Mouse (Mus musculus): ENCODE results near the gene Plekha6.

Gene Plekha6

DNA sequence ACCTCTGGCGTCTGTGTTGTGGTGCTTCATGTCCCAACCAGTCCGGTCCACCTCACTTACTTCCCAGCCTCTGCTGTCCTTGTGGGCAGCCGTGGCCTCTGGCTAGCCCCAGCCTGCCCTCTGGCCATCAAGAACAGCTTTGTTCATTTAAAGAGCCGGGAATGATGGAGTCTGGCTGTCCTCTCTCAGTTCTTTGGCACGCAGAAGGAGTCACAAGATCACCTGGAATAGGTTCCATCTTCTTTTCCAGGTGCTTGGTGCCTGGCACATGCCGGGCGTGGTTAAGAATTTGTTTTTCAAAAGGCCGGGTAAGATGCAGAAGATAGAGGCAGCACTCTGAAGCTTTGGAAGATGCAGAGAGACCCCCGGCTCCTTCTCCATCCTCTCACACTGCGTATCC is 51.7 kb downstream of the Plekha6 start:
- DNase-seq = no peak

DNA sequence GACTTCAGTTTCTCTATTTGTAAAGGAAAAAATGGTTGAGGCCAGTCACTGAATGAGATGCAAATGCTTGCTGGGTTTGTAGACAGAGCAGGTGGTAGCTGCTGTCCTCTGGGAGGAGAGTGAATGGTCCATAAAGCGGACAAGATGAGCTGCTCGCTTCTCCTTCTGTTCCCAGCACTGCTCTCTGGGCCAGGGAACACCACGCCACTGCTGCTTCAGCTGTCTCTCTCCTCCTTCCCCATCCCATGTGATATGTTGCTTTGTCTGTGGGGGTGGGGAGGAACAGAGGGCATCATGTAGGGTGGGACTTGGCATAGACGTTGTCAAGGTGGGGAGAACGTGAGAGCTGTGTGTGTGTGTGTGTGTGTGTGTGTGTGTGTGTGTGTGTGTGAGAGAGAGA is 53.0 kb downstream of the Plekha6 start:
- DNase-seq = no peak

DNA sequence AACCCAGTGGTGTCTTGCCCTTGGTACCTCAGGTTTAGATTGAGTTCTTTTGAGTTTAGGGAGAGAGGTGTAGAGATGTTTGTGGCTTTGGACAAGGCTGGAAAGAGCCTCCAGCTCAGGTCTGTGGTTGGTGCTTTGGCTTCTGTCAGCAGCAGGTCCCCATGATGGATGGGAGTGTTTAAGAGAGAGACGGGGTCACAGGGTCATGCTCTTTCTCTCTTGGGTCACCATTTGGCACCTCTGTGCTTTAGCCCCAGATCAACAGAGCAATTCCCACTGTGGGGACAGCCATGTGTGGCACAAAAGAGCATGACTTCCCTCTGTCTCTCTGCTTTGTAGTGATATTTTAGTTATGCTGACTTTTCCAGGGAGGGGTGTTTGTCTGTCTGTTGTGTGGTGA is 55.1 kb downstream of the Plekha6 start:
- no peak for DNase-seq

DNA sequence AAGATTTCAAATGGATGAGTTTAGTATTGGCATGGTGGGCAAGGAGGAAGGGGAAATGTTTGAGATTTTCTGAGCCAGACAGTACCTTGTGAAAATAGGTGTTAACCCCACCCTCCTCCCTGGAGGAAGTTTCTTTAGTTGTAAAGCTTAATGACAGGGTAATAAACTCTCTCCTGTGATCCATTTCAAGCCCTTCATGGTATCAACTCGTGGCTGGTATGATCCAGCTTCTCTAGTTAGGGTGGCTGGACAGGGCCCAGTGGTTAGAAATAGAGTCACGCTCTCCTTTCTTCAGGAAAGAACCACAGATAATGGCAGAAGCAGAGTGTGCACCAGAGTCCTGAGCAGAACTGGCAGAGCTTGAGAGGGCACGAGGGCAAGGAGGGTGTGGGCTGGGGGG is 57.4 kb downstream of the Plekha6 start:
- DNase-seq = no peak

DNA sequence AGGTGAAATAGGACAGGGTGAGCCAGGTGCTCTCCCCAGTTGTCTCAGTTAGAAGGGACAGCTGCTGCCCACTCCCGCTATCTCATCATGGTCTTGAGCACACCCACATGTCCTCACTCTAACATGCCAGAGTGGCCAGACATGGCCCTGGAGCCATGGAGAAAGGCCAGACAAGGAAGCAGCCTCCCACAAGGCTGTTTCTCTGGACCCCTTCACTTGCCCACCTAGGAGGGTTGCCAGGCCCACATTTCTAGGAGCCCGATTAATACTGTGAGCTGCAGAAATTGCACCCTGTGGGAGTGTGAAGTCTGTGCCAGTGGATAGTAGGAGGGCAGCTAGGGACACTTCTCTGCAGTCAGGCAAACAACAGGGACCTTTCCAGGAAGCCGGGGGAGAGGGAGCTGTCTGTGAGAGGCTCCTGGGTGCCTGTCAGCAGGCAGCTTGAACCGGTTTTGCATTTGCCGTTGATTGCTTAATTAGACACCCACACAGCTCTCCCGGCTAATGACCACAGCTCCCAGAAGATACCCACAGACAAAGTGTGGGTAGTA is 58.5 kb downstream of the Plekha6 start:
- DNase-seq = no peak

DNA sequence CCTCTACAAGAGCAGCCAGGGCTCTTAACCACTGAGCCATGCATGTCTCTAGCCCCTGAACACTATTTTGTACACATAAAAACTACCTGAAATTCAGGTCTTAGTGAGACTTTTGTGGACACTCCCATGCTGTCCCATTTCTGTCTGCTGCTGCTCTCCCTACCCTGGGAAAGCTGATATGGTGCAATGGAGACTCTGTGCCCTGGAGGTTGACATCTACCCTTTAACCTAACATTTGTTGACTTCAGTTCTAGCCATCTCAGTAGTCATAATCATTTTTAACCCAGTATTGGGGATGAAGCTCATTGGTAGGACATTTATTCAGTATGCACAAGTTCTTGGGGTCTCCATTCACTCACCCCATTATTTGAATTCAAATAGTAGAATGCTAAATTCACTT is 60.7 kb downstream of the Plekha6 start:
- DNase-seq = no peak

DNA sequence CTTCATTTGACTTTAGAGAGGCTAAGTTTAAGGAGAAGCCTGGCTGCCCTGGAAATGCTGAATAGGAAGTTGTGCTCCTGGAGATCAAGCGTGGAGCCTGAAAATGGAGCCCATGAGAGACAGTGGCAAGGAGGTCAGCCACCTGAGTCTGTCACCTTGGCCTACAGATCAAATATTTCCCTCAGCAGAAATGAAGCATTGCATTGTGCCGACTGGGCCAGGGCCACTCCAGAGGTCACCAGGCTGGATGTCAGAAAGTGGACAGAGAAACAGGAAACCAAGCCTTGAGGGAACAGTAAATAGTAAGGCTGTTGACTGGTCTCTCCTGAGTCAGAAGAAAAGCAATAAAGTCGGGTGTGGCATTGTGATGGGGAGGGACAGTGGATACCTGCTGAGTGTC is 61.1 kb downstream of the Plekha6 start:
- DNase-seq = no peak

DNA sequence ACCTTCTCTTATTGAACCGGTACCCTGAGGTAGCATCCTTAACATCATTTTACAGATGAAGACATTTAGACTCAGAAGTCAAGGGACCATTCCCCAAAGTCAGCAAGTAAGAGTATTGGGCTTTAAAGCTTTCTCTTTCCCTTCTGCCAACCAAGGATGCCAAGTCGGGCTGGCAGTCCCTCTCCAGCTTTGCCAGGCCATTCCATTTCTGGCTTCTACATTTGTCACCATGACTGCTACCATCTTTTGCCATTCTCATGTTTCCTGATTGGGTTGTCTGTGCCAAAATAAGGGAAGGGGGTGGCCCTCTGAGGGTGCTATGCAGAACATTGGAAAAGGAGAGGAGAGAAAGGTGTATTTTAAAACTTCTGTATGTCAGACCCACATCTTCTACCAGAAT is 61.6 kb downstream of the Plekha6 start:
- no peak for DNase-seq

DNA sequence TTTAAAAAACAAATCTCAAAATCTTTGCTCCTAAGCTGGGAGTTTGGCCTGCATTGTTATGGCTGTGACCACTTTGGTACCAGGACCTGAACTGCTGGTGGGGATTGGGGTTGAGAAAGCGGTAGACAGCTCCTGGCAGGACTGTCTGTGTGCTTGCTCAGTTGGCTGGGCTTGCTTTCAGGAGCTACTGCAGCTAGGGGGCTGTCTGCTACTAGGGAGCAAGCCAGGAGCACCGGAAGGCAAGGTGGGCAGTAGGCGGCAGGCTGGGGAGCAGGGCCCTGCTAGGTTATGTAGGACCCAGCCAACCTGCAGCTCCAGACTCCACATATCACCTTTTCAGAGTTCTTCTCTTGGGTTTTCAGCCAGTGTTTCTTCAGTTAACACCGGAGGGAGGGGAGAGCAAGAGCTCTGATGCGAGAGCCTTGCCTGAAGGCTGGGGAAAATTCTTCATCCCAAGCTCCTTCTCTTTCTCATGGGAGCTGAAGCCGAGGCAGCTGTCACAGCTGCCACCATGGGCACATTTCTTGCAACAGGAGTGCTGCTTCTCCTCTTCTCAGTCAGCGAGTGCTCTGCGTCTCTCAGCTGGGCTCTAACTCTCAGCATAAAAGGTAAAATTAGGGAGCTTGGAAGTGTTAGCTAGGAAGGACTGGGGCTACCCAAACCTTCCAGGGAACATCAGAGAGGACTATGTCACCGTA is 62.1 kb downstream of the Plekha6 start:
- DNase-seq = peak; percentile 67

DNA sequence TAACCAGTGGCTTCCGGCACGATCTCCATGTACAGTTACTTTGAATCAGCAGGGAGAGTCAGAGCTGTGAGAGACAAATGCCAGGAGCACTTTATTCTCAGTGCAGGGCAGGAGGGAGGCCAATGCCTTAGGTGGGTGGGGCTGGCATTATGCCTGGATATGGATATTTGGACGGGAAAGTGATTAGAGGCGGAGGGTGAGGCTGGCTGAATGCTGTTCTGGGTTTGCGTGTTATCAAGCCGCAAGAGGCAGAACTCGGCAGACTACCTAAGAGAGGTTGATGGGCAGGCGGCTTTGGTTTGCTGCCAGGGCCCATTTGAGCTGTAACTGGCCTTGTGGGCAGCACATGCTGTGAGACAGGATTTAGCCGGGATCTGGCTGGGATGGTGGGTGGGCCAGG is 62.9 kb downstream of the Plekha6 start:
- DNase-seq = peak; percentile 80

DNA sequence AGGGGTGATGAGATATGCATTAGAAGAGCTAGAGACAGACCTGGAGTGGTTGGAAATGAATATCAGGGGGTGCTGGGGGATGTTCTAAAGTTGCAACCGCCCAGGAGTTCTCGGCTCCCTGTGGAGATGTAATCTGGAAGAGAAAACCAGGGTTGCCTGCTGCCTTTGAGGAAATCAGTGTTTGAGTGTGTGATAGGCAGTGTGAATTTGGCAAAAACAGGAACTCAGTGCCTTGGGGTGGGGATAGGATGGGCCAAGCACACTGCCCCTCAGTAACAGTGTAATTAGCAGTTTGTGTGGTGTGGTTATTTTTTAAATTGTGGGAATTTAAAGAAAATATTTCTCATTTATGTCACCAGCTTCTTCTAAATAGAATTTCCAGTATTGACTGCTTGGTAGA is 63.4 kb downstream of the Plekha6 start:
- DNase-seq = no peak

DNA sequence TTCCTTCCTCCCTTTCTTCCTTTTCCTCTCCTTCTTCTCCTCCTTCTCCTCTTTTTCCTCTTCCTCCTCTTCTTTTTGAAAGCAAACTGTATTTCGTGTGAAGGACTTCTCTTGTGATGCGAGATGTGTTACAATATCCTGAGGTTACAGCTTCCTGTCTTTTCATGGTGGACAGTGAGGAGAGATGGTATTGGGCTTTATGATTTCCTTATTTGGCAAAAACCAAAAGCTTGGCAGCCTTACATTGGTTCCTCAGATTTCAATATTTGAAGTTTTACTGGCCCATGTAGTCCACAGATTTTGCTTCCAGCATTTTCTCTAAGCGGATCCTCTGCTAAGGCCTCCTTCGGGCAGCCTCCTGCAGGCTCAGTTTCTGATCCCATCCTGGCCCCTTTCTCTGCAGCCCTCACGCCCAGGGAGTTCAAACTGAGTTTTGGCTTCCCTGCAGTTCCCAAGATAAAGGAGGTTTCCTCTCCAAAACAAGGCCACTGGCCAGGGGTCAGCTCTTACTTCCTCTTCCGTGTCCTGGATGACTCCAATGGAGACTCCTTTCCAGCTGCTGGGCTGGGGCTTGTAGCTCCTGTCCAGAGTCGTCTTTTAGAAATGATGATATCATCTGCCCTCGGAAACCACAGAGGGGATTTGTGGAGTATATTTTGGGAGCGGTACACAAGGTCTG is 64.9 kb downstream of the Plekha6 start:
- no peak for DNase-seq

DNA sequence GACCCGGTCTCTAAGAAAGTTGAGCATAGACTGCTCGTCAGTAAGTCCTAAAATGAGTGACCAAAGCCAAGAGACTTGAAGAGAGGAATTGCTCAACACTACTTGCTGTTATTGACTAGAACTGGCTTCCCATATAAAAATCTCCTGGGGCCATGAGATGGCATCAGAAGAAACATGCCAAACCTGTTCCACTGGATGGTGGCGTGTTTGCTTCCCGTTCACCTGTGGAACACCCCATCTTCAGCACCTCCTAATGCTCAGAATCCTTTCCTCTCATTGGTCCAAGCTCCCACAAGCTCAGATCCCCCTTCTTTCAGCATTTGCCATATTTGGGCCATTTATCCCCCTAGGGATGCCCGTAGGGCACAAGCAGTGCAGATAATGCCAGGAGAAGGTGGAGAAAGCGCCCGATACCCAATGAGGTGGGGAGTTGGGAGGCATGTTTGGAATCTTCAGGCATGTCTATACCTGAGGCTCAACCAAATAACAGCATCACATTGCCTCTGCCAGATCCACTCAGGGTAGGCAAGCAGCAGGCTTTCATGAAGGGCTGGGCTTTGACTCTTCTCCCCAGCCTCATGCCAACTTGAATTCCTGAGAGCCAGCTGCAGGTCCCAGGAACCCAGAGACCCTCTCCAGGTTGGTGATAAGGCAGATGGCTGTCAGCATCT is 67.6 kb downstream of the Plekha6 start:
- no peak for DNase-seq

DNA sequence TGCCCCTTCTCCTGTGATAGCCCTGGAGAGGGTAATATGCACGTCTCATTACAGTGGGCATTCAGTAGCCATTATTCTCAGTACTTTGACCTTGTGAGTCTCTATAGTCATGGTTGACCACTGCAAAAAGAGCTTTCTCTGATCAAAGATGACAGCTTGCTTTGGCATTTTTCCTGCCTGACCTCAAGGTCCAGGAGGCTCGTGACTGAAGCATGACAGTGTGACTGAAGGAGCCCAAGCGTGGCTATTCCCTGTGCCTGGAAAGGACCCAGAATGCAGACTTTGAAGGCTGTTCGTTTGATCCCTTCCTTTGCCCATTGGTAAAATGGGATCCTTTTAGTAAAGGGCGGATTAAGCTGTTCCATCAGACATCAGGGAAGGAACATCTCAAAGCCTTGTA is 71.9 kb downstream of the Plekha6 start:
- DNase-seq = peak; percentile 86

DNA sequence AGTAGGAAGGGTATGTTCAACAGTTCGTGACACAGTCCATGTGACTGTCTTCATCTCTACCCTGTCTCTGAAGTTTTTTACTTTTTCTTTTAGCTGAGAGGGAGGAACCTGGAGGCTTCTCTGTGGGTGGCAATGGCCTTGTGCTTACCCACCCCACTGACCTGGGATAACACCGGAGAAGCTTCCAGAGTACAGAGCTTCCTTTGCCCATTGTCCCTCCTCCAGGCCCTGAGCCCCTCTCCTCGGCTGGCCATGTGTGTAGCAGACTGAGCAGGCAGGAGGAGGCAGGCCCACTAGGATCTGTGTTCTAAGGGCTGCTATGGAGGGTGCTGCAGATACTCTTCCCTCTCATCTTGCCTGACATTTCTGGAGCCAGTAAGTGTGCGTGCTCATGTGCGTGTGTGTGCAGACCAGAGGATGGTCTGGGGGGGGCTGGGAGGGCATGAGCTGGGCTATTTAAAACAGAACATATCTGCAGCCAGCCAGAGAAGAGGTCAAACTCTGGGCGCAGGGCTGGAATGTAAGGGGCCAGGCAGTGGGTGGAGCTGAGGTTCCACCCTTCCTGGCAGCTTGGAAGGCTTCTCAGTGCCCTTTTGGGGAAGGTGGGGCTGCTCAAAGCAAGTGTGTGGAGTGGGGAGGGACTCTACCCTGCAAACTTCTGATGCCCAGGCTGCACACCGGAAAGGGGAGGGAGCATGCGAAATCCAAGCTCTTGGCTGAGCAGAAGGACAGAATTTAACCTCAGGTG is 72.9 kb downstream of the Plekha6 start:
- DNase-seq = peak; percentile 89

DNA sequence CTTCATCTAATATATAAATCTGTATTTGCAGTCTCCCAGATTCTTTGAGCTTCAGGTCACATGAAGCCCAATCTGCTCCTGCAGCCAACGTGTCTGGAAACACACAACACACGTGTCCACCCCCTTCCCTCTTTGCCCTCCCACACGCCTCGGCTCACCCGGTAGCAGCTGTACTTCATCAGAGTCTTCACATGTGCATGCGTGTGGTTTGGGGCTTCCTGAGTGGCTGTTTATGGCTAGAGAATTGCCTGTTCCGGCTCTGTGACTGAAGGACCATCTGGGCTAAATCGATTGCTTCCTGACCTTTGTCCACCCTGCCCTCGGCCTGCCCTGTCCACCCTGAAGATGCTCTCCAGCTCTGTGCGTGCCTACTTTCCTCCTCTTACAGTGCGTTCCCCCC is 73.7 kb downstream of the Plekha6 start:
- DNase-seq = peak; percentile 82

DNA sequence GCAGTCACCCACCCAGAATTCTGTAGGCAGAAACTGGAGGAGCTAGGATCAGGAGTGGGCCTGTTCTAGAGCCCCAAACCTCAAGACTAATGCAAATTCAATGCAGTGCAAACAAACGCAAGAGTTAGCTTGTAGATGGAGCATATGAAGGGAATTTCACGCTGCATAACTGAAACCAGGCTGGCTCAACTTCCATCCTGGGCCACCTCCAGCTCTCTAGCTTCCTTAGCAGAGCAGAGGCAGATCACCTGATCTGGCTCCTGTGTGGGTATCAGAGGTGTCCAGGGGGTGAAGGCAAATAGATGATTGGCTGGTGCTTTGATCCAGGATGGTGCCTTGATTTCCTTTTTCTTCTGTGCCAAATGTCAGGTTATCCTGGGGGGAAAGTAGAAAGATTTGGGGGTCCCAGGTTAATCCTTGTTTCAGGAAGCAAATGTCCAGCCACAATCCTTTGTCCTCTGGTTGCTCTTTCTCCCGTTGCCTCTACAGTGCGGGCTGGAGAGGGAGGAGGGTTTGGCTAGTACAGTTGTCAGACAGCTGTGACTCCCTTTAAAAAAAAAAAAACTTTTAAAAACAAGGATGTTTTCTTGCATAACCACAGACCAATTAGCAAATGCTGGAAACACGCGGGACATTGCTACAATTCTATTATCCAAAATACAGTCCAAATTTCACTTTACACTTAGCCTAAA is 75.3 kb downstream of the Plekha6 start:
- DNase-seq = no peak

DNA sequence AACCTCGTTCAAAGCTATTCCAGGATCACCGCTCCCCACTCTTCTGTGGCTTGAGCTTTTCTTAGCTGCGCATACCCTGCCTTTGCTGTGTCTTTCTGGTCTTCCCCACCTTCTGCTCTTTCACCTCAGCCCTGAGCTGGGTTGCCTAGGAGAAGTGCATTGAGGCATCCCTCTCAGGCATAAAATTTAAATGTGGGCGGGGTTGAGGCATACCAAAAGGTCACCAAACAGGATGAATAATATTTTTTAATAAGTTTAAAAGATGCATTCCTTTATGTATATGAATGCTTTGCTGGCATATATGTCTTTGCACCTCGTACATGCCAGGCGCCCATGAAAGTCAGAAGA is 75.8 kb downstream of the Plekha6 start:
- DNase-seq = no peak

DNA sequence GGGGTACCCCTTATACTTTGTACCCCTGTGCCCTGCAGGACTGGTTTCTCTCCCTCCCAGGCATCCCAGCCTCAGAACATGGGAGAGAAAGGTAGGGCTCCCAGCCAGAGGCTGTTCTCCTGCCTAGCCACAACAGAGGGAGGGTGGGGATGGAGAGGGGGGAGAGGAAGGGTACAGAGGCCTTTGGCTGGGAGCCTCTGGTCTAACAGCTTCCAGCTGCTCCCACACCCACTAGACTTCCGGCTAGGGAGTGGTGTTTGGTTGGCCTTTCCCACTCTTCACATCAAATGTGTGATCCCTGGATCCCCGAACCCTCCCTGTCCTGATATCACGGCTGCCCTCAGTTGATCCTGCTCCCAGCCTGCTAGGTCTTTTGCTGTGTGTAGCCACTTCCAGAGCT is 76.9 kb downstream of the Plekha6 start:
- DNase-seq = peak; percentile 66

DNA sequence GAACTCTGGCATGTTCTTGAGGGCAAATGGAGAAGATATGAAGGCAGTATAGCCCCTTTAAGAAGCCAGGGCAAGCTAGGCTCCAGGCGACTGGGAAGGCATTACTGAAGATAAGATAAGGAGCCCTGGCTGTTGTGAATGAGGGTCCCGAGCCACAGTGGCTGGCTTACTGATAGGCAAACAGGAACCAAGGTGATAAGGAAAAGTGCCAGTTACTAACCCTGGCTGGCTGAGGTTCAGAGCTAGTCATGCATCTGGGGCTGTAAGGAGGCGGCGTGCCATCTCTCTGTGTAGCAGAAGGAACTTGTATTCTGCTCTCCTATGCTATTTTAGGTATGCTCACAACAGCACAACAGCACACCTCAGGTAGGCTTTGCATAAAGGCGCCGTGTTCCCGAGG is 80.7 kb downstream of the Plekha6 start:
- DNase-seq = no peak

DNA sequence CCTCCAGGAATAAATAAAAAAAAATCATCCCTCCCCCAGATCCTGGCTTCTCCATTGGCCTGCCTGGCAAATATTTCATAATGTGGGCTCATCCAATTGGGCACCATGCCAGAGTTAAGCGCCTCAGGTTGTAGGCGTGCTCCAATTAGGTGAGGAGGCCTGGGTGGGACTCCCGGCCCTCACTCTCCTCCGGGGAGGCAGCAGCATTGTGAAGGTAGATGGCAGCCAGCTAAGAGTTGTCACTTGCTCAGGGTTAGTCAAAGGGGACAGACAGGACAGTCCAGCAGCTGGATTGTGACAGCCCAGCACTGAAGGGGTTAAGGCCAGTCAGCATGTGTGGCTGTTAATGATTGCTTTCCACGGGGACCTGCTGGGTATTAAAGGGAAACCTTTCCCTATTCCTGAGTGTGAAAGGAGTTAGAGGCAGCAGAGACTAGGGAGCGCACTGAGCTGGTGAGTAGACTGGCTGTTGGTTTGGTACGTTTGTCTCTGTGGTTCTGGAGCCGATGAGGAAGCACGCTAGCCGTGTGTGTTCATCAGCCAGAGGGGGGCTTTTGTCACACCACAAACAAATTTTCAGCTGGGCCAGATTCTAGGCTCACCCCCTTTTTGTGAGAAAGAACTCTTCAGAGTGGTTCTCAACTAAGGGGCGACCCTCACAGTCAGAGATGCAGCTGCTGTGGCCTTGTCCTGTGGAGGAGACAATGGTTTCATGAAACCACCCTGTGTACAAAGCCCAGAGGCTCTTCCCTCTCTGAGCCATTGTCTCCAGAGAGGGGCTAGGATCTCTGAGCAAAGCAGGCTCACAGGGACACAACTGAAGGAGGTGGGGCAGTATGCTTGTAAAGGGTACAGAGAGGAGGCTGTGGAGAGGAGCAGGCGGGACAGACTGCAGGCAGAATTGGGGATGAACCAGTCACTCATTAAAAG is 81.9 kb downstream of the Plekha6 start:
- peak; percentile 89 for DNase-seq

DNA sequence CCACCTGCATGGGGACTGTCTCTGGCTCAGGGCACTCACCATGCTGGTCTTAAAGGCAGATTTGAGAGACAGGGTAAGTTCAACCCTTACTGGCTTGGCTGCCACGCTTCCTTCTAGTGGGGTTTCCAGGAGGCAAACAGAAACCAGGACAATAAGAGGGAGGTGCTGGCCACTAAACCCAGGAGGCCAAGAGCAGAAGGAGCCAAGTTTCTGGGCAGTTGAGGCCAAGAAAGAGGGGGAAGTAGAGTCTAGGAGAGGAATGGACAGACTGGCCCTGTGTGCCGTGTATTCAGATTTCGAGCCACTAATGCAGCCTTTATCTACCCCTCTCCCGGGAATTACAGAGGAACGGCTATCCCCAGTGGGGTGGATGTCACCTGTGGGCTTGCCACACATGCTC is 83.2 kb downstream of the Plekha6 start:
- no peak for DNase-seq
